Mouse (Mus musculus) stomach, postnatal 0 days (tissue): Measurements from ENCODE around the gene Phf1. TPM values are rescaled to one million over a fixed set of nuclear protein-coding genes. Genes with fewer than 3 reads are reported as not detected.

Experiments
- ATAC-seq: fragments of 200-750 bp; cut with Nextera tagmentation; 2 replicates; pipeline ENCODE4 v1.8.0; 2017; ENCODE audit not compliant: low FRiP score, low TSS enrichment
- DNase-seq: peaks from one replicate; pipeline ENCODE4 v3.0.0-alpha.2; 2016; ENCODE audit warnings: low spot score
- H3K27ac ChIP-seq: fragments of 300-500 bp; sonication (generic); replicated peaks from 2 replicates; pipeline ENCODE4 v1.5.1; 2014; ENCODE audit warnings: mild to moderate bottlenecking, control low read depth
- H3K27me3 ChIP-seq: fragments of 300-500 bp; sonication (generic); 2 replicates; pipeline ENCODE4 v1.6.1; 2014; ENCODE audit warnings: low read length; ENCODE audit not compliant: control insufficient read depth, insufficient read depth
- H3K36me3 ChIP-seq: fragments of 300-500 bp; sonication (generic); 2 replicates; pipeline ENCODE4 v1.6.1; 2014; ENCODE audit warnings: low read length, mixed read lengths; ENCODE audit not compliant: control insufficient read depth, insufficient read depth
- H3K4me1 ChIP-seq: fragments of 300-500 bp; sonication (generic); replicated peaks from 2 replicates; pipeline ENCODE4 v1.6.1; 2014; ENCODE audit warnings: antibody characterized with exemption; ENCODE audit not compliant: control insufficient read depth, insufficient read depth
- H3K4me2 ChIP-seq: fragments of 300-500 bp; sonication (generic); replicated peaks from 2 replicates; pipeline ENCODE4 v1.6.1; 2014; ENCODE audit warnings: low read depth, mild to moderate bottlenecking, control low read depth, moderate library complexity
- H3K4me3 ChIP-seq: fragments of 300-500 bp; sonication (generic); 2 replicates; pipeline ENCODE4 v1.5.1; 2014; ENCODE audit warnings: low read depth, low read length, control low read depth
- H3K9ac ChIP-seq: fragments of 300-500 bp; sonication (generic); 2 replicates; pipeline ENCODE4 v1.6.1; 2014; ENCODE audit warnings: mild to moderate bottlenecking, low read length, control low read depth, mixed read lengths
- H3K9me3 ChIP-seq: fragments of 300-500 bp; sonication (generic); 2 replicates; pipeline ENCODE4 v1.6.1; 2016; ENCODE audit warnings: low read length; ENCODE audit not compliant: control insufficient read depth
- CTCF ChIP-seq: IDR thresholded peaks from 2 replicates; pipeline ENCODE4 v1.5.1; 2016; ENCODE audit warnings: antibody characterized with exemption, low read depth, mild to moderate bottlenecking, moderate library complexity
- EP300 ChIP-seq: optimal IDR thresholded peaks from 2 replicates; pipeline ENCODE3; 2016; ENCODE audit warnings: antibody characterized with exemption
- WGBS: fragments of 180-500 bp; shearing (Covaris S2); extraction: QIAGEN DNeasy Blood & Tissue Kit; methylation state at CpG from one replicate; pipeline ENCODE4 v1.1.7; 2014; 5-methylcytosine and 5-hydroxymethylcytosine counted together
- microRNA-seq: library from miRNA; unstranded; fragments of <30 nt; microRNA quantifications from one replicate; pipeline ENCODE4, GENCODE M21; 2016
- polyA plus RNA-seq: library from polyadenylated mRNA; unstranded; fragments of >200 nt; fragmentation: Nextera tagmentation; extraction: Ambion mirVana; gene quantifications from 2 replicates; pipeline ENCODE4 v1.2.1, GENCODE M21; 2015

Phf1 gene
- polyA plus RNA-seq, 1 experiment from 2014 or later, result 4.7 TPM

DNA sequence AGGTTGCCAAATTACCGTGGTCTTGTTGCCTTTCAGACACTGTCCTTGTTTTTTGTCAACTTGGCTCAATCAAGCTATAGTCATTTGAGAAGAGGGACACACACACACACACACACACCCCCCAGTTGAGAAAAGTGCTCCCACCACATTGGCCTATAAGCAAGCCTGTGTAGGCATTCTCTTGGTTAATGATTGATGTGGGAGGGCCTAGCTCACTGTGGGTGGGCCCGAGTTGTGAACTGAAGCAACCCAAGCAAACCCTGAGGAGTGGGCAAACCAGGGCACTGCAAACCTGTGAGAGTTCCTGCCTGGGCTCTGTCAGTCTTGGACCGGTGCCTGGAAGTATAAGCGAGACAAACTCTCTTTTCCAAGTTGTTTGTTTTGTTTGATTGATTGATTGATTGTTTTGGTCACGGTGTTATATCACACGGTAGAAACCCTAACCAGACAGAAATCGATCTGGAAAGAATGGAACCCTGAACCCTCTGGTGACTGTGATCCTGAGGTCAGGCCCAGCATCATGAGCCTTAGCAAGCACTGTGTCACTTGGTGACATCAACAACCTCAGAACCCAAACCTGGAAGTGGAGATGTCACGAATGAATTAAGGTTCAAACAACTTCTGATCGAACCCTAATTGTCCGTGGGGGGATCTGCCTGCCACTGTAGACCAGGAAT lies 52.8 kb downstream of the Phf1 start:
- Histone ChIP-seq H3K4me3 (no peak overlapping the region), H3K27ac (no peak overlapping the region), H3K4me1 (no peaks in the 10 kb centered on the region), H3K27me3 (no peaks in the 10 kb centered on the region), H3K36me3 (no peaks in the 10 kb centered on the region), H3K9ac (no peak overlapping the region), H3K4me2 (no peak overlapping the region), H3K9me3 (no peaks in the 10 kb centered on the region)
- ATAC-seq (no peak), DNase-seq (no peak)
- 54% methylated on average over 10 of the region's 10 CpGs for WGBS
- TF ChIP-seq CTCF (no peak), EP300 (no peak)

Small RNA genes within 50 kb of the gene (microRNA-seq; reads per million reads assigned to microRNA genes)
- gene Gm27775 (not detected), gene Mir3083 (not detected), gene Mir6968 (0.96 reads per million)

Other genes starting within 250 kb of the Phf1 start
- gene Crebrf, start 217.4 kb upstream of the Phf1 start, polyA plus RNA-seq, result 6.1 and 9.3 TPM in 2 replicates
- gene Bnip1, start 152.0 kb upstream of the Phf1 start, polyA plus RNA-seq, result 33.3 and 33.9 TPM in 2 replicates
- 0.17 and 0.91 TPM in 2 replicates for gene Nkx2-5, start 88.0 kb upstream of the Phf1 start, polyA plus RNA-seq
- gene Kifc5b, start 16.0 kb upstream of the Phf1 start, polyA plus RNA-seq, result 1.5 and 1.6 TPM in 2 replicates
- gene Cuta, start 6.5 kb downstream of the Phf1 start, polyA plus RNA-seq, result 157 and 163 TPM in 2 replicates
- 0.61 and 0.70 TPM in 2 replicates for gene Syngap1, start 8.2 kb downstream of the Phf1 start, polyA plus RNA-seq
- gene Zbtb9, start 40.1 kb downstream of the Phf1 start, polyA plus RNA-seq, result 6.9 and 7.8 TPM in 2 replicates
- 3.5 and 3.6 TPM in 2 replicates for gene Bak1, start 96.0 kb downstream of the Phf1 start, polyA plus RNA-seq
- 5.9 and 6.6 TPM in 2 replicates for gene Itpr3, start 124.3 kb downstream of the Phf1 start, polyA plus RNA-seq
- gene Uqcc2, start 200.9 kb downstream of the Phf1 start, polyA plus RNA-seq, result 234 and 250 TPM in 2 replicates
- 0.13 and 0.16 TPM in 2 replicates for gene Ip6k3, start 234.7 kb downstream of the Phf1 start, polyA plus RNA-seq